Comparison of ENCODE assay signal across 12 mouse cellular contexts in the genomic region with DNA sequence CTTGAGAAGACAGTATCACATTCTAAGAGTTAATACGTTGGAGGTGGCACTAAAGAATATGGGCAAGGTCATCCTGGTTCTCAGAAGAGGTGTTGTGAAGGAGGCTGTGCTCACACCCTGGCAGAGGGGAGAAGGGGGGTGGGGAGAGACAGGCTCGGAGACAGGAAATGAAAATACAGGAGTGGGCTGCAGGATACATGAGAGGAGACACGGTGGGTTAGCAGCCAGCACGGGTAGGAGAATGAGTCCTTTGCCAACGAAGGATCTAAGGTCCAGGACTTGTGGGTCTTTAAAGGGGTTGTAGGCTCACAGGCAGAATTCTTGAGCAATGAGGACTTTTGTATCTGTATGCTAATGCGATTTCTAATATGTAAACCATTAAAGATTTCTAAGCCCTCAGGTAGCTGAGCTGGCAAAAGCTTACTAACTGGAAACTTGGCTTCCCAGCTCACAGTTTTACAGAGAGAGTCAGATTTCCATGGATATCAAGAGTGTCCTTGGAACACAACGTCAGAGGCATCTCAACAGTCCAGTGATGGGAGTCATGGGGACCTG. TPM values are rescaled to one million over a fixed set of nuclear protein-coding genes. Genes with fewer than 3 reads are reported as not detected.
DNase-seq lines count a peak whose midpoint lies in the region; ATAC-seq lines count a peak whose summit lies in the region.
"Had no signal": no experiment of that assay in that cellular context is flagged by ENCODE, and none has a peak within 500 bp of the region (broad histone marks: within the 10 kb centered on the region; RNA-seq: fewer than 3 reads in every experiment).

No protein-coding gene starts in this region.

- no peaks in the 10 kb centered on the region; the same call in 1 of the 2 replicates for H3K4me1 ChIP-seq in hindbrain, embryonic 11.5 days (replicated peaks; ENCODE audit: control insufficient read depth, insufficient read depth, low read length)
- peaks cover 24% of the 10 kb centered on the region for H3K4me1 ChIP-seq in hindbrain, embryonic 12.5 days
- peaks cover 56% of the 10 kb centered on the region for H3K4me1 ChIP-seq in kidney, embryonic 15.5 days

- DNase-seq in hindbrain, embryonic 11.5 days (ENCODE audit: low spot score): peak; percentile 14
- DNase-seq in spleen, postnatal 36 days (ENCODE audit: low spot score in 2 of 2): peak; percentile 7 to 23
- DNase-seq in spleen, adult 12 weeks (ENCODE audit: low spot score): no peak
- no peak for DNase-seq in ovary, adult 18-20 months (ENCODE audit: low spot score)
- no peak for DNase-seq in gastrocnemius, postnatal 36 days
- DNase-seq: cerebellum, postnatal 25 days; gastrocnemius, postnatal 14 days; lung, adult 18-20 months; right cerebral cortex, postnatal 4 days had no signal

- ATAC-seq in hindbrain, embryonic 11.5 days (ENCODE audit: low FRiP score): no peak
- no peak for ATAC-seq in hindbrain, embryonic 12.5 days (ENCODE audit: low FRiP score)
- ATAC-seq in kidney, embryonic 15.5 days (replicated peaks; ENCODE audit: low FRiP score): 0 out of 2 replicates have a peak, but pooled peaks have one; percentile 19
- ATAC-seq: midbrain, embryonic 16.5 days had no signal

- H3K27ac ChIP-seq in hindbrain, embryonic 11.5 days (ENCODE audit: low read depth, low read length): no peak overlapping the region
- no peak overlapping the region for H3K27ac ChIP-seq in hindbrain, embryonic 12.5 days
- peak overlapping the region; percentile 86 for H3K27ac ChIP-seq in kidney, embryonic 15.5 days

- 46% methylated on average over 7 of the region's 7 CpGs for WGBS in hindbrain, embryonic 11.5 days
- WGBS in hindbrain, embryonic 12.5 days: 42% methylated on average over 7 of the region's 7 CpGs
- WGBS in kidney, embryonic 15.5 days: 18% methylated on average over 7 of the region's 7 CpGs

- H3K36me3 ChIP-seq in hindbrain, embryonic 11.5 days (ENCODE audit: control insufficient read depth, insufficient read depth, low read length): no peaks in the 10 kb centered on the region
- H3K36me3 ChIP-seq in hindbrain, embryonic 12.5 days: no peaks in the 10 kb centered on the region
- H3K36me3 ChIP-seq in kidney, embryonic 15.5 days: no peaks in the 10 kb centered on the region

- H3K4me3 ChIP-seq in hindbrain, embryonic 11.5 days (ENCODE audit: low read depth, low read length): no peak overlapping the region
- H3K4me3 ChIP-seq in hindbrain, embryonic 12.5 days: no peak overlapping the region
- H3K4me3 ChIP-seq in kidney, embryonic 15.5 days (replicated peaks): no peak overlapping the region

- H3K27me3 ChIP-seq in hindbrain, embryonic 11.5 days (ENCODE audit: control insufficient read depth, insufficient read depth, low read length): peaks cover 4% of the 10 kb centered on the region; the same call in 1 of the 2 replicates
- peaks cover 29% of the 10 kb centered on the region for H3K27me3 ChIP-seq in hindbrain, embryonic 12.5 days
- H3K27me3 ChIP-seq in kidney, embryonic 15.5 days: peaks cover 15% of the 10 kb centered on the region

- H3K9ac ChIP-seq in hindbrain, embryonic 11.5 days (ENCODE audit: low read depth, low read length): no peak overlapping the region
- no peak overlapping the region for H3K9ac ChIP-seq in hindbrain, embryonic 12.5 days
- H3K9ac ChIP-seq in kidney, embryonic 15.5 days: no peak overlapping the region

- H3K4me2 ChIP-seq in hindbrain, embryonic 11.5 days (replicated peaks; ENCODE audit: low read depth, low read length): no peak overlapping the region
- H3K4me2 ChIP-seq in hindbrain, embryonic 12.5 days (replicated peaks): no peak overlapping the region
- peak overlapping the region; percentile 99 for H3K4me2 ChIP-seq in kidney, embryonic 15.5 days

- intact Hi-C loops in gastrocnemius, postnatal 36 days (cut with DNase I): no loop called here

- no peaks in the 10 kb centered on the region for H3K9me3 ChIP-seq in hindbrain, embryonic 11.5 days (ENCODE audit: control insufficient read depth, low read length)
- H3K9me3 ChIP-seq in hindbrain, embryonic 12.5 days (replicated peaks): no peaks in the 10 kb centered on the region
- H3K9me3 ChIP-seq in kidney, embryonic 15.5 days (replicated peaks): no peaks in the 10 kb centered on the region

RNA-seq across cellular contexts. Expression of gene Fam81a, which starts 3.0 kb away (rescaled TPM):
- 6.3 and 8.4 TPM in 2 replicates for polyA plus RNA-seq in hindbrain, embryonic 11.5 days (2014; fragmentation: Nextera tagmentation; extraction: Ambion mirVana)
- 7.4 and 8.3 TPM in 2 replicates for polyA plus RNA-seq in hindbrain, embryonic 12.5 days (2016; fragmentation: Nextera tagmentation; extraction: Ambion mirVana)
- polyA plus RNA-seq in kidney, embryonic 15.5 days (2015; fragmentation: Nextera tagmentation; extraction: Ambion mirVana): 12.2 and 12.7 TPM in 2 replicates
- total RNA-seq in gastrocnemius, postnatal 36 days (2021): 1 to 10 TPM in 1 of 2 experiments, under 1 TPM in 1; 0.62 to 1.6 TPM

Comparison
In these comparisons a context has a peak if more than half of its experiments do, and no peak if none do; other contexts are left out.
1. DNase-seq: peak in hindbrain, embryonic 11.5 days (single experiment) and spleen, postnatal 36 days (2 of 2); none in spleen, adult 12 weeks (single experiment), ovary, adult 18-20 months (single experiment) and gastrocnemius, postnatal 36 days (0 of 2).